Mouse (Mus musculus) heart, embryonic 12.5 days (tissue): ENCODE measurements around the gene Hist1h1c. TPM values are rescaled to one million over a fixed set of nuclear protein-coding genes. Genes with fewer than 3 reads are reported as not detected.

Source experiments
- ATAC-seq: fragments of 200-750 bp; cut with Nextera tagmentation; 2 replicates; pipeline ENCODE4 v1.8.0; 2017; ENCODE audit warnings: moderate TSS enrichment, moderate library complexity; ENCODE audit not compliant: insufficient number of reproducible peaks, low FRiP score
- H3K27ac ChIP-seq: fragments of 300-500 bp; sonication (generic); 2 replicates; pipeline ENCODE4 v1.5.1; 2016; ENCODE audit warnings: mild to moderate bottlenecking, moderate library complexity; ENCODE audit not compliant: poor library complexity, severe bottlenecking
- H3K27me3 ChIP-seq: fragments of 300-500 bp; sonication (generic); replicated peaks from 2 replicates; pipeline ENCODE4 v1.6.1; 2016; ENCODE audit warnings: mild to moderate bottlenecking, moderate library complexity
- H3K36me3 ChIP-seq: fragments of 300-500 bp; sonication (generic); 2 replicates; pipeline ENCODE4 v1.6.1; 2016; ENCODE audit warnings: mild to moderate bottlenecking, moderate library complexity
- H3K4me1 ChIP-seq: fragments of 300-500 bp; sonication (generic); replicated peaks from 2 replicates; pipeline ENCODE4 v1.6.1; 2016; ENCODE audit warnings: mild to moderate bottlenecking
- H3K4me2 ChIP-seq: fragments of 300-500 bp; sonication (generic); 2 replicates; pipeline ENCODE4 v1.6.1; 2016; ENCODE audit warnings: mild to moderate bottlenecking, moderate library complexity
- H3K4me3 ChIP-seq: fragments of 300-500 bp; sonication (generic); 2 replicates; pipeline ENCODE4 v1.5.1; 2016; ENCODE audit warnings: mild to moderate bottlenecking
- H3K9ac ChIP-seq: fragments of 300-500 bp; sonication (generic); 2 replicates; pipeline ENCODE4 v1.6.1; 2016; ENCODE audit warnings: mild to moderate bottlenecking, moderate library complexity
- H3K9me3 ChIP-seq: fragments of 300-500 bp; sonication (generic); replicated peaks from 2 replicates; pipeline ENCODE4 v1.6.1; 2016; ENCODE audit warnings: mild to moderate bottlenecking, moderate library complexity
- WGBS: fragments of 180-500 bp; shearing (Covaris S2); methylation state at CpG from one replicate; pipeline ENCODE4 v1.1.7; 2016; 5-methylcytosine and 5-hydroxymethylcytosine counted together
- polyA plus RNA-seq: library from polyadenylated mRNA; unstranded; fragments of >200 nt; fragmentation: Nextera tagmentation; extraction: Ambion mirVana; gene quantifications from 2 replicates; pipeline ENCODE4 v1.2.1, GENCODE M21; 2016

Gene Hist1h1c
- polyA plus RNA-seq = 36.5 and 41.9 TPM in 2 replicates

DNA sequence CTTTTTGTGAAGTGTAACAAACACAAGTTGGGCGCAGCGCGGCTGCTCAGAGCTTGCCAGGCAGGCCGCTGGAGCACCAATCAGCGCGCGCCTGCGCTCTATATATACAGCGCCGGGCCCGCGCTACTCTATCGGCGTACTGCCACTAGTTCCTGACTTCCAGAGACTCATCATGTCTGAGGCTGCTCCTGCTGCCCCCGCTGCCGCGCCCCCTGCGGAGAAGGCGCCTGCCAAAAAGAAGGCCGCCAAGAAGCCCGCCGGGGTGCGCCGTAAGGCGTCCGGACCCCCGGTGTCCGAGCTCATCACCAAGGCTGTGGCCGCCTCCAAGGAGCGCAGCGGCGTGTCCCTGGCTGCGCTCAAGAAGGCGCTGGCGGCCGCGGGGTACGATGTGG lies at the start of gene Hist1h1c:
Gene Hist1h1c, plus strand, starts transcription at position 132 of the 392 bp plus-strand sequence.
- ATAC-seq = peak; percentile 94
- Histone ChIP-seq H3K27ac (peak within 1 kb of the TSS; percentile 100), H3K9me3 (no peaks in the 10 kb centered on the region), H3K4me2 (peak within 1 kb of the TSS; percentile 96), H3K9ac (peak within 1 kb of the TSS; percentile 96), H3K4me1 (peaks cover 7% of the 10 kb centered on the region), H3K4me3 (peak within 1 kb of the TSS; percentile 68), H3K36me3 (no peaks in the 10 kb centered on the region), H3K27me3 (no peaks in the 10 kb centered on the region)
- 0% methylated on average over 38 of the region's 38 CpGs for WGBS

DNA sequence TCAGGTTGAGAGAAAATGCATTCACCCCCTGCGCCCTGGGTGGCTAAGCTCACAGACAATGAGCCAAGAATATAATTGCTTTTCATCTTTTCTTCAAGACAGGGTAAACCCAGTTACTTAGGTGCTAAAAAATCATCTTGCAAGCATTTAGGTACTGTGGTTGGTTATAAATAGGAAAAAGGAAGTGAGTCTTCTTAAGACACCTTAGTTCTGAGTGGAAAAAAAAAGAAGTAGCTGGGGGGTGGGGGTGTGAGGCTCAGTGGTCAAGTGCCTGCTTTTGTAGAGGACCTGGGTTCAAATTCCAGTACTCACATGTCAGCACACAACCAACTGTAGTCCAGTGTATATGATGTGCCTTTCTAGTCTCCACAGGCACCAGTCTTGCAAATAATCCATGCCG lies 49.7 kb upstream of the Hist1h1c start:
- WGBS = 93% methylated on average over 2 of the region's 2 CpGs

GRCm38 (mm10) chr13:23689459-23689858 lies 49.1 kb upstream of the Hist1h1c start:
- no peaks in the 10 kb centered on the region for H3K27me3 ChIP-seq
- H3K9me3 ChIP-seq = no peaks in the 10 kb centered on the region
- no peak overlapping the region for H3K9ac ChIP-seq
- H3K4me3 ChIP-seq = no peak overlapping the region
- H3K27ac ChIP-seq = no peak overlapping the region
- WGBS = 40% methylated on average over 2 of the region's 2 CpGs
- no peak overlapping the region for H3K4me2 ChIP-seq
- peaks cover 8% of the 10 kb centered on the region; the same call in 1 of the 2 replicates for H3K4me1 ChIP-seq
- H3K36me3 ChIP-seq = no peaks in the 10 kb centered on the region
- ATAC-seq = no peak

More for the DNA sequence above, 49.7 kb upstream of the Hist1h1c start:
- no peak overlapping the region for H3K4me3 ChIP-seq
- ATAC-seq = no peak
- H3K36me3 ChIP-seq = no peaks in the 10 kb centered on the region
- H3K27ac ChIP-seq = no peak overlapping the region
- H3K4me2 ChIP-seq = no peak overlapping the region
- H3K4me1 ChIP-seq = peaks cover 8% of the 10 kb centered on the region; the same call in 1 of the 2 replicates
- H3K9me3 ChIP-seq = no peaks in the 10 kb centered on the region
- H3K27me3 ChIP-seq = no peaks in the 10 kb centered on the region
- no peak overlapping the region for H3K9ac ChIP-seq

DNA sequence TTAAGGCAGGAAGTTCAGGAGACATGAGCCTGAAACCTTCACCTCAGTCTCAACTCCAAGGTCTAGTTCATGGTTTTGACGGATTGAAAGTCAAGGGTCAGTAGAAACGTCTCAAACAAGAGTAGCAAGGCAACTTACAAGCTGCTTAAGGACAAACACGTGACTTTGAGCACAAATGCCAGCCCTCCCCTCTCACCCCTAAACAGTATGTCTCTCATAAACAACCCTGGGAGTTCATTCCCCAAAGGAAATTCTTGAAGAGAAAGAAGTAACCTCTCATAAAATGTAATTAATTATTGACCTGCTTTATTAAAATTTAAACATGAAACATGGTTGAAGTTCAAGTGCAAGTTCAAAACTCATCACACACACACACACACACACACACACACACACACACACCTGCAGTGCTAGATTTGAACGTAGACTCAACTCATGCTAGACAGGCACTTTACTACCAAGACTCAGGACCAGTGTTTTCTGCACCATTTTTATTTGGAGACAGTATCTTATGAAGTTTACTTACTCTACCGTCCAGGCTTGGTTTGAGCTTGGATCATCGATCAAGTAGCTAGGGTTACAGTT lies 44.7 kb upstream of the Hist1h1c start:
- Histone ChIP-seq H3K27me3 (no peaks in the 10 kb centered on the region), H3K9me3 (no peaks in the 10 kb centered on the region), H3K9ac (no peak overlapping the region), H3K36me3 (no peaks in the 10 kb centered on the region), H3K4me2 (no peak overlapping the region), H3K4me1 (peaks cover 13% of the 10 kb centered on the region), H3K4me3 (no peak overlapping the region), H3K27ac (no peak overlapping the region)
- ATAC-seq = no peak
- 80% methylated on average over 6 of the region's 6 CpGs for WGBS

GRCm38 (mm10) chr13:23694956-23695355 lies 43.7 kb upstream of the Hist1h1c start:
- 89% methylated on average over 9 of the region's 9 CpGs for WGBS

DNA sequence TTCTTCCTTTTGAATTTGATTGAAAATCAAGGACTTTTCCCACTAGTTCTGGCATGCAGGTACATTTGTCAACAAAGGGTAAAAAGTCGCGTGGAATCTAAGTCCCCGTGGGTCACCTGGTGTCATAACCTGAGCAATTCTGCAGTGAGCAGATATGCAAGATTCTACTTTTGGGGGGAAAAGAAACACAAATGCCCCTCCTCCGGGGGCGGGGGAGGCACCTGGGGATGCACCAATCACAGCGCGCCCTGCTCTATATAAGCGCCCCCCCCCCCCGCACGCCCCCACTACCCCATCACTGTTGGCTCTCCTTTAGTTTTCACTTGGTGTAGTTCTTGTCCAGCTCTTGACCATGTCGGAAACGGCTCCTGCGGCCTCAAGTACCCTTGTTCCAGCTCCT lies 43.1 kb upstream of the Hist1h1c start, which contains the start of gene Hist1h1t:
Gene Hist1h1t, plus strand, starts transcription at position 301 of the 400 bp plus-strand sequence.
- no peak for ATAC-seq
- Histone ChIP-seq H3K9me3 (no peaks in the 10 kb centered on the region), H3K4me3 (no peak within 1 kb of the TSS), H3K36me3 (no peaks in the 10 kb centered on the region), H3K27ac (no peak within 1 kb of the TSS), H3K9ac (no peak within 1 kb of the TSS), H3K4me2 (peak within 1 kb of the TSS; percentile 38), H3K27me3 (no peaks in the 10 kb centered on the region), H3K4me1 (peaks cover 14% of the 10 kb centered on the region)
- WGBS = 45% methylated on average over 12 of the region's 13 CpGs

More at GRCm38 (mm10) chr13:23694956-23695355, 43.7 kb upstream of the Hist1h1c start:
- Histone ChIP-seq H3K9me3 (no peaks in the 10 kb centered on the region), H3K4me3 (no peak overlapping the region), H3K4me1 (peaks cover 15% of the 10 kb centered on the region), H3K27me3 (no peaks in the 10 kb centered on the region), H3K36me3 (no peaks in the 10 kb centered on the region), H3K27ac (no peak overlapping the region), H3K4me2 (no peak overlapping the region), H3K9ac (no peak overlapping the region)
- no peak for ATAC-seq

DNA sequence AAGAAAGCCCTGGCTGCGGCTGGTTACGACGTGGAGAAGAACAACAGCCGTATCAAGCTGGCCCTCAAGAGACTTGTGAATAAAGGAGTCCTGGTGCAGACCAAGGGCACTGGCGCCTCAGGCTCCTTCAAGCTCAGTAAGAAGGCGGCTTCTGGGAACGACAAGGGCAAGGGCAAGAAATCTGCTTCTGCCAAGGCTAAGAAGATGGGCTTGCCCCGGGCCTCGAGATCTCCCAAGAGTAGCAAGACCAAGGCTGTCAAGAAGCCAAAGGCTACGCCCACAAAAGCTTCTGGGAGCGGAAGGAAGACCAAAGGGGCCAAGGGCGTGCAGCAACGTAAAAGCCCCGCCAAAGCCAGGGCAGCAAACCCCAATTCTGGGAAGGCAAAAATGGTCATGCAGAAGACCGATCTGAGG lies 42.5 kb upstream of the Hist1h1c start:
- H3K9me3 ChIP-seq = no peaks in the 10 kb centered on the region
- H3K36me3 ChIP-seq = no peaks in the 10 kb centered on the region
- no peak overlapping the region for H3K4me3 ChIP-seq
- ATAC-seq = no peak
- 51% methylated on average over 15 of the region's 15 CpGs for WGBS
- peaks cover 13% of the 10 kb centered on the region for H3K4me1 ChIP-seq
- H3K4me2 ChIP-seq = peak overlapping the region; percentile 38
- no peak overlapping the region for H3K9ac ChIP-seq
- H3K27ac ChIP-seq = no peak overlapping the region
- no peaks in the 10 kb centered on the region for H3K27me3 ChIP-seq

DNA sequence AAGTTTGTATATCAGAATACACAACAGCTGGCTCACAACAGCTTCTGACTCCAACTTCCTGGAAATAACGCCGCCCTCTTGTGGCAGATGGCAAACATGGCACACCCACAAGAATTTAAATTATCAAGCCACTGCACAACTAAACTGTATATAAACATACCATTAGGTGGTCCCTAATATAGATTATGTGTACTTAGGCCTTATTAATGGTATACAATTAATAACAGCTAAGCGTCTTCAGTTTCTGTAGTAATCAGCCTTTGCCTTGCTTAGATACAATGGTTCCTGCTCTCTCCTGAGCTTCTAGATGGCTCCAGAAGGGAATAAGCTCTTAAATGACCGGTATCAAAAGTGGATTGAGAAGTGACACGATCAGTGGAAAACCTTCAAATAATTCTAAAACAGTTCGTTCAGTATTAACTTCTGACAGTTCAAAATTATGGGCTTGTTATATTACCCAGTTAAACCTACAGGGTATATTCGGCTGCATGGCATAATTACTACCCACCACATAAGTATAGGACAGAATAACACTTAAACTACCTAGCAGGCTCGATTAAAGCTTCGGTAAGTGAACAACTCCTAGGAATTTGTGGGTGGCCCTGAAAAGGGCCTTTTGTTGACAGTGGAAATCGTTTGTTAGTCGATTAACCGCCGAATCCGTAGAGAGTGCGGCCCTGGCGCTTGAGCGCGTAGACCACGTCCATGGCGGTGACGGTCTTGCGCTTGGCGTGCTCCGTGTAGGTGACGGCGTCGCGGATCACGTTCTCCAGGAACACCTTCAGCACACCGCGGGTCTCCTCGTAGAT lies 40.9 kb upstream of the Hist1h1c start:
- Histone ChIP-seq H3K4me2 (peak overlapping the region; percentile 85), H3K27me3 (no peaks in the 10 kb centered on the region), H3K4me1 (peaks cover 13% of the 10 kb centered on the region), H3K4me3 (peak overlapping the region; percentile 52), H3K9me3 (no peaks in the 10 kb centered on the region), H3K9ac (peak overlapping the region; percentile 81), H3K36me3 (no peaks in the 10 kb centered on the region), H3K27ac (peak overlapping the region; percentile 87)
- peak; percentile 22; the same call in 1 of the 2 replicates for ATAC-seq
- under 1% methylated on average over 30 of the region's 32 CpGs for WGBS

- under 1% methylated on average over 22 of the region's 22 CpGs for WGBS
- no peaks in the 10 kb centered on the region for H3K9me3 ChIP-seq
Measured at GRCm38 (mm10) chr13:23698300-23698693, 40.3 kb upstream of the Hist1h1c start, which contains the start of gene Hist1h4c. TSS of gene Hist1h4c (minus strand) at chr13:23698454.

GRCm38 (mm10) chr13:23698996-23699395 lies 39.6 kb upstream of the Hist1h1c start:
- Histone ChIP-seq H3K9me3 (no peaks in the 10 kb centered on the region), H3K27me3 (0 out of 2 replicates have a peak, but pooled peaks cover 3% of the 10 kb centered on the region), H3K9ac (no peak overlapping the region), H3K36me3 (no peaks in the 10 kb centered on the region), H3K4me2 (no peak overlapping the region), H3K4me1 (peaks cover 13% of the 10 kb centered on the region), H3K4me3 (no peak overlapping the region), H3K27ac (peak overlapping the region; percentile 38; the same call in 1 of the 2 replicates)
- 68% methylated on average over 6 of the region's 6 CpGs for WGBS
- ATAC-seq = no peak

More at GRCm38 (mm10) chr13:23698300-23698693, 40.3 kb upstream of the Hist1h1c start, which contains the start of gene Hist1h4c:
- Histone ChIP-seq H3K9ac (peak within 1 kb of the TSS; percentile 81), H3K27me3 (0 out of 2 replicates have a peak, but pooled peaks cover 2% of the 10 kb centered on the region), H3K27ac (peak within 1 kb of the TSS; percentile 87), H3K4me3 (peak within 1 kb of the TSS; percentile 52), H3K36me3 (no peaks in the 10 kb centered on the region), H3K4me1 (peaks cover 13% of the 10 kb centered on the region), H3K4me2 (peak within 1 kb of the TSS; percentile 85)
- ATAC-seq = peak; percentile 93

GRCm38 (mm10) chr13:23699767-23700166 lies 38.8 kb upstream of the Hist1h1c start:
- Histone ChIP-seq H3K9ac (no peak overlapping the region), H3K36me3 (no peaks in the 10 kb centered on the region), H3K27ac (no peak overlapping the region), H3K9me3 (no peaks in the 10 kb centered on the region), H3K27me3 (0 out of 2 replicates have a peak, but pooled peaks cover 3% of the 10 kb centered on the region), H3K4me1 (peaks cover 13% of the 10 kb centered on the region), H3K4me2 (no peak overlapping the region), H3K4me3 (no peak overlapping the region)
- ATAC-seq = no peak
- 60% methylated on average over 3 of the region's 3 CpGs for WGBS
